Mouse (Mus musculus) megakaryocyte, embryonic 14.5 days (primary cell): ENCODE results near the gene Tmem19.

Experiments used
- FLI1 ChIP-seq: IDR thresholded peaks from 2 replicates; pipeline ENCODE4 v1.6.1; 2012; ENCODE audit warnings: low read length, inconsistent platforms, mixed read lengths
- GATA1 ChIP-seq: IDR thresholded peaks from 3 replicates; pipeline ENCODE4 v1.6.1; 2012; ENCODE audit warnings: mixed read lengths, low read length, inconsistent platforms, borderline replicate concordance

GRCm38 (mm10) chr10:115313641-115314286, 48.5 kb downstream of the Tmem19 start:
- no peak for TF ChIP-seq GATA1
- TF ChIP-seq FLI1: no peak
